10 mouse cellular contexts compared by ENCODE assay signal in the genomic region with DNA sequence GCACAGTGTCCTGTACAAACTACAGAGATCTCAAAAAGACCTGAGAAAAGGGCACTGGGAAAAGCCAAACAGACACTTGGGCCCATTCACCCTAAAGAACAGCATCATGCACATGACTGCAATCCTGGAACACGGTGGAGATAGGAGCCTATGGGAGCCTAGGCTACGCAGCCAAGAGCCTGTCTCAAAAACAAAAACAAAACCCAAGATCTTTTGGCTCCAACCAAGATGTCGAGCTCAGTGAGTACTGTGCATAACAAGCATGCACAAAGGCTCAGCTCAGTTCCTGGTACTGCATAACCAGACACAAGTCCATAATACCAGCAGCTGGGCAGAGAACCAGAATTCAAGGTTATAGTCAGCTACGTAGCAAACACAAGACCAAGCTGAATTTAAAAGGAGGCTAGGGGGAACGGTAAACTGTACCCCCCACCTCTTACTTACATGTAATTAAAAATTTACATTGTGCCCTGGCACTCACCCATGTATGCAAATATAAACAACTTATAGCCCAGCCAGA. TPM values are rescaled to one million over a fixed set of nuclear protein-coding genes. Genes with fewer than 3 reads are reported as not detected.
DNase-seq lines count a peak whose midpoint lies in the region; TF ChIP-seq lines count a peak whose summit lies in the region.
"Had no signal": no experiment of that assay in that cellular context is flagged by ENCODE, and none has a peak within 500 bp of the region (broad histone marks: within the 10 kb centered on the region; RNA-seq: fewer than 3 reads in every experiment).

No protein-coding gene starts in this region.

- no peaks in the 10 kb centered on the region for H3K36me3 ChIP-seq in heart, adult 2 months (ENCODE audit: control insufficient read depth, insufficient read depth, low read length)
- H3K36me3 ChIP-seq in embryonic facial prominence, embryonic 10.5 days (replicated peaks): peaks cover 46% of the 10 kb centered on the region
- H3K36me3 ChIP-seq in hindbrain, embryonic 10.5 days: peaks cover 46% of the 10 kb centered on the region
- H3K36me3 ChIP-seq in macrophage (ENCODE audit: inconsistent target): peaks cover 15% of the 10 kb centered on the region; the same call in 1 of the 2 replicates

- H3K79me2 ChIP-seq in heart, adult 2 months (replicated peaks; ENCODE audit: control insufficient read depth, insufficient read depth, low read length): no peaks in the 10 kb centered on the region
- H3K79me2 ChIP-seq in macrophage (ENCODE audit: inconsistent target): peaks cover 46% of the 10 kb centered on the region

- DNase-seq in heart, adult 2 months: peak in 1 of 2 experiments; percentile 26
- no peak for DNase-seq in heart, postnatal 25 days (ENCODE audit: low spot score)
- no peak for DNase-seq in embryonic facial prominence, embryonic 10.5 days (ENCODE audit: low spot score)
- no peak for DNase-seq in hindbrain, embryonic 10.5 days (ENCODE audit: low spot score)
- DNase-seq in cerebellum, postnatal 14 days: no peak
- DNase-seq in spleen, postnatal 14 days (ENCODE audit: low spot score in 2 of 2): no peak
- no peak for DNase-seq in testis, postnatal 14 days (ENCODE audit: low spot score)

- H3K4me3 ChIP-seq in heart, adult 2 months: peak overlapping the region; percentile 95; the same call in 1 of the 2 replicates
- H3K4me3 ChIP-seq in embryonic facial prominence, embryonic 10.5 days: peak overlapping the region; percentile 90
- H3K4me3 ChIP-seq in hindbrain, embryonic 10.5 days: peak overlapping the region; percentile 84
- H3K4me3 ChIP-seq in macrophage (ENCODE audit: inconsistent target): peak overlapping the region; percentile 74

- no peaks in the 10 kb centered on the region for H3K27me3 ChIP-seq in heart, adult 2 months (ENCODE audit: control insufficient read depth, insufficient read depth, low read length)
- no peaks in the 10 kb centered on the region for H3K27me3 ChIP-seq in embryonic facial prominence, embryonic 10.5 days (replicated peaks; ENCODE audit: low read depth, poor library complexity, severe bottlenecking)
- no peaks in the 10 kb centered on the region for H3K27me3 ChIP-seq in hindbrain, embryonic 10.5 days (ENCODE audit: insufficient read depth, poor library complexity, severe bottlenecking)

- no peak for TF ChIP-seq EP300 in heart, adult 2 months (IDR thresholded peaks at IDR 0.05; ENCODE audit: insufficient read depth, low read depth, low read length)

- H3K27ac ChIP-seq in heart, adult 2 months: peak overlapping the region; percentile 75
- peak overlapping the region; percentile 99; the same call in 1 of the 2 replicates for H3K27ac ChIP-seq in embryonic facial prominence, embryonic 10.5 days (replicated peaks)
- peak overlapping the region; percentile 98 for H3K27ac ChIP-seq in hindbrain, embryonic 10.5 days
- peak overlapping the region; percentile 47 for H3K27ac ChIP-seq in macrophage

- intact Hi-C loops in heart, adult 2 months (cut with DNase I): loop anchor here (2.0 kb wide), 1 partner anchor 70 kb away; the partner anchor contains the start of genes Acot13 and Tdp2
- intact Hi-C loops in heart, postnatal 25 days (cut with DNase I): no loop called here

- WGBS in heart, adult 2 months: 35% methylated on average over 5 of the region's 5 CpGs
- 77% methylated on average over 5 of the region's 5 CpGs for WGBS in embryonic facial prominence, embryonic 10.5 days
- WGBS in hindbrain, embryonic 10.5 days: 82% methylated on average over 5 of the region's 5 CpGs
- WGBS in macrophage (ENCODE audit: missing documents): 85% methylated on average over 5 of the region's 5 CpGs

- H3K9ac ChIP-seq in heart, adult 2 months (ENCODE audit: low read depth, low read length): no peak overlapping the region

- TF ChIP-seq CTCF in heart, adult 2 months (IDR thresholded peaks at IDR 0.05): no peak

- TF ChIP-seq POLR2A in heart, adult 2 months (IDR thresholded peaks at IDR 0.05; ENCODE audit: insufficient read depth, low read depth, low read length): no peak

- peaks cover 1% of the 10 kb centered on the region; the same call in 1 of the 2 replicates for H3K4me1 ChIP-seq in heart, adult 2 months (ENCODE audit: control insufficient read depth, insufficient read depth, low read length)
- peaks cover 21% of the 10 kb centered on the region for H3K4me1 ChIP-seq in embryonic facial prominence, embryonic 10.5 days
- peaks cover 20% of the 10 kb centered on the region for H3K4me1 ChIP-seq in hindbrain, embryonic 10.5 days (replicated peaks)

- H3K9me3 ChIP-seq in embryonic facial prominence, embryonic 10.5 days: no peaks in the 10 kb centered on the region
- H3K9me3 ChIP-seq in hindbrain, embryonic 10.5 days: no peaks in the 10 kb centered on the region

RNA-seq across cellular contexts. Expression of gene Gmnn, which starts 1.3 kb away (rescaled TPM):
- total RNA-seq in heart, adult 2 months (2021): 10 to 100 TPM; 45.9 to 72.3 TPM
- 12.9 and 18.4 TPM in 2 replicates for polyA plus RNA-seq in heart, adult 2 months (2012; rRNA removed)
- total RNA-seq in heart, postnatal 25 days (2021): 10 to 100 TPM; 38.7 to 42.9 TPM
- 177 and 178 TPM in 2 replicates for polyA plus RNA-seq in embryonic facial prominence, embryonic 10.5 days (2016; fragmentation: Nextera tagmentation; extraction: Ambion mirVana)
- 134 and 184 TPM in 2 replicates for polyA plus RNA-seq in hindbrain, embryonic 10.5 days (2016; fragmentation: Nextera tagmentation; extraction: Ambion mirVana)
- total RNA-seq in macrophage (2018; cell fraction: chromatin; rRNA removed): 10 to 100 TPM in 8 of 26 experiments, 1 to 10 TPM in 17, under 1 TPM in 1; 0.90 to 22.3 (median 5.3) TPM
- total RNA-seq in macrophage (2018; cell fraction: cytosol; rRNA removed): 10 to 100 TPM in 25 of 26 experiments, 1 to 10 TPM in 1; 8.1 to 30.0 (median 21.3) TPM
- total RNA-seq in macrophage (2018; cell fraction: nucleus; rRNA removed): 10 to 100 TPM in 7 of 26 experiments, 1 to 10 TPM in 19; 1.8 to 37.5 (median 8.4) TPM
- 31.4 to 90.9 TPM (median 48.0 TPM) in 3 replicates for polyA plus RNA-seq in macrophage (2018)

RNA-seq across cellular contexts. Expression of gene Armh2, which starts 19.4 kb away (rescaled TPM):
- total RNA-seq in heart, adult 2 months (2021): not detected
- polyA plus RNA-seq in heart, adult 2 months (2012; rRNA removed): not detected in 2 replicates
- total RNA-seq in heart, postnatal 25 days (2021): not detected
- polyA plus RNA-seq in embryonic facial prominence, embryonic 10.5 days (2016; fragmentation: Nextera tagmentation; extraction: Ambion mirVana): 0.17 TPM in 1 of 2 replicates, not detected in the other
- not detected in 2 replicates for polyA plus RNA-seq in hindbrain, embryonic 10.5 days (2016; fragmentation: Nextera tagmentation; extraction: Ambion mirVana)
- not detected for total RNA-seq in macrophage (2018; cell fraction: chromatin; rRNA removed)
- total RNA-seq in macrophage (2018; cell fraction: cytosol; rRNA removed): not detected
- not detected for total RNA-seq in macrophage (2018; cell fraction: nucleus; rRNA removed)
- polyA plus RNA-seq in macrophage (2018): not detected in 3 replicates
- total RNA-seq: common myeloid progenitor, adult 5-6 weeks; liver, adult 2 months had no signal
- polyA plus RNA-seq: liver, adult 2 months had no signal

RNA-seq across cellular contexts. Expression of gene BC005537, which starts 41.0 kb away (rescaled TPM):
- total RNA-seq in heart, adult 2 months (2021): 100 to 1,000 TPM; 111 to 126 TPM
- polyA plus RNA-seq in heart, adult 2 months (2012; rRNA removed): 30.7 and 50.1 TPM in 2 replicates
- total RNA-seq in heart, postnatal 25 days (2021): 100 to 1,000 TPM; 120 to 132 TPM
- 10.2 and 11.2 TPM in 2 replicates for polyA plus RNA-seq in embryonic facial prominence, embryonic 10.5 days (2016; fragmentation: Nextera tagmentation; extraction: Ambion mirVana)
- polyA plus RNA-seq in hindbrain, embryonic 10.5 days (2016; fragmentation: Nextera tagmentation; extraction: Ambion mirVana): 10.4 and 10.9 TPM in 2 replicates
- 100 to 1,000 TPM; 204 to 959 (median 558) TPM for total RNA-seq in macrophage (2018; cell fraction: chromatin; rRNA removed)
- total RNA-seq in macrophage (2018; cell fraction: cytosol; rRNA removed): 100 to 1,000 TPM; 258 to 483 (median 379) TPM
- total RNA-seq in macrophage (2018; cell fraction: nucleus; rRNA removed): 1,000 to 10,000 TPM in 12 of 26 experiments, 100 to 1,000 TPM in 14; 438 to 1,569 (median 919) TPM
- polyA plus RNA-seq in macrophage (2018): 285 to 668 TPM (median 308 TPM) in 3 replicates

Comparison
In these comparisons a context has a peak if more than half of its experiments do, and no peak if none do; other contexts are left out.
1. H3K27ac ChIP-seq: peak in every context shown above with its lines; median percentile 99 in embryonic facial prominence, embryonic 10.5 days; 98 in hindbrain, embryonic 10.5 days; 75 in heart, adult 2 months; 47 in macrophage.